Mouse (Mus musculus): ENCODE measurements around the gene Gfral. TPM values are rescaled to one million over a fixed set of nuclear protein-coding genes. Genes with fewer than 3 reads are reported as not detected.

Gfral gene
- polyA plus RNA-seq, 1 experiment from 2014 or later = not detected

- ATAC-seq (replicated peaks; ENCODE audit: insufficient number of reproducible peaks, insufficient read depth, low FRiP score, low read depth) = no peak
- 71% methylated on average over 4 of the region's 4 CpGs for WGBS
- no peak overlapping the region for H3K27ac ChIP-seq
- H3K9ac ChIP-seq = no peak overlapping the region
- no peaks in the 10 kb centered on the region for H3K36me3 ChIP-seq
- H3K4me3 ChIP-seq = no peak overlapping the region
- no peaks in the 10 kb centered on the region for H3K4me1 ChIP-seq (replicated peaks)
- no peak overlapping the region for H3K4me2 ChIP-seq
- no peaks in the 10 kb centered on the region for H3K27me3 ChIP-seq
- no peaks in the 10 kb centered on the region for H3K9me3 ChIP-seq (replicated peaks)
Measured at GRCm38 (mm10) chr9:76217178-76217975, 3.9 kb upstream of the Gfral start.

GRCm38 (mm10) chr9:76214678-76215077, 1.2 kb upstream of the Gfral start:
- H3K4me2 ChIP-seq = no peak overlapping the region
- H3K4me3 ChIP-seq = no peak overlapping the region
- H3K27me3 ChIP-seq = no peaks in the 10 kb centered on the region
- no peak overlapping the region for H3K9ac ChIP-seq
- H3K27ac ChIP-seq = no peak overlapping the region
- no peak for ATAC-seq (replicated peaks; ENCODE audit: insufficient number of reproducible peaks, insufficient read depth, low FRiP score, low read depth)
- no peaks in the 10 kb centered on the region for H3K36me3 ChIP-seq
- WGBS = 67% methylated on average over 4 of the region's 4 CpGs
- H3K4me1 ChIP-seq (replicated peaks) = no peaks in the 10 kb centered on the region
- no peaks in the 10 kb centered on the region for H3K9me3 ChIP-seq (replicated peaks)

- H3K27me3 ChIP-seq = no peaks in the 10 kb centered on the region
- no peak for ATAC-seq (replicated peaks; ENCODE audit: insufficient number of reproducible peaks, insufficient read depth, low FRiP score, low read depth)
Measured at GRCm38 (mm10) chr9:76196917-76197316, 16.5 kb downstream of the Gfral start.

GRCm38 (mm10) chr9:76179221-76179620, 34.2 kb downstream of the Gfral start:
- Histone ChIP-seq H3K4me2 (no peak overlapping the region), H3K4me3 (no peak overlapping the region)
- no peak for ATAC-seq (replicated peaks; ENCODE audit: insufficient number of reproducible peaks, insufficient read depth, low FRiP score, low read depth)

More at GRCm38 (mm10) chr9:76196917-76197316, 16.5 kb downstream of the Gfral start:
- H3K9me3 ChIP-seq (replicated peaks) = no peaks in the 10 kb centered on the region
- no peak overlapping the region for H3K4me2 ChIP-seq
- H3K36me3 ChIP-seq = no peaks in the 10 kb centered on the region
- H3K4me3 ChIP-seq = no peak overlapping the region
- no peaks in the 10 kb centered on the region for H3K4me1 ChIP-seq (replicated peaks)
- 61% methylated on average over 4 of the region's 4 CpGs for WGBS
- H3K9ac ChIP-seq = no peak overlapping the region
- H3K27ac ChIP-seq = no peak overlapping the region

GRCm38 (mm10) chr9:76172686-76173295, 40.7 kb downstream of the Gfral start:
- Histone ChIP-seq H3K27ac (no peak overlapping the region), H3K36me3 (no peaks in the 10 kb centered on the region), H3K4me1 (replicated peaks) (no peaks in the 10 kb centered on the region), H3K27me3 (no peaks in the 10 kb centered on the region), H3K9me3 (replicated peaks) (no peaks in the 10 kb centered on the region), H3K4me2 (no peak overlapping the region), H3K9ac (no peak overlapping the region), H3K4me3 (no peak overlapping the region)
- 64% methylated on average over 5 of the region's 5 CpGs for WGBS
- ATAC-seq (replicated peaks; ENCODE audit: insufficient number of reproducible peaks, insufficient read depth, low FRiP score, low read depth) = no peak

More at GRCm38 (mm10) chr9:76179221-76179620, 34.2 kb downstream of the Gfral start:
- Histone ChIP-seq H3K27me3 (no peaks in the 10 kb centered on the region), H3K9ac (no peak overlapping the region), H3K27ac (no peak overlapping the region), H3K9me3 (replicated peaks) (no peaks in the 10 kb centered on the region), H3K4me1 (replicated peaks) (no peaks in the 10 kb centered on the region), H3K36me3 (no peaks in the 10 kb centered on the region)

GRCm38 (mm10) chr9:76168355-76168754, 45.1 kb downstream of the Gfral start:
- Histone ChIP-seq H3K4me1 (replicated peaks) (no peaks in the 10 kb centered on the region), H3K9me3 (replicated peaks) (no peaks in the 10 kb centered on the region), H3K9ac (no peak overlapping the region), H3K27me3 (no peaks in the 10 kb centered on the region), H3K27ac (no peak overlapping the region), H3K4me3 (no peak overlapping the region), H3K4me2 (no peak overlapping the region), H3K36me3 (no peaks in the 10 kb centered on the region)
- 49% methylated on average over 3 of the region's 3 CpGs for WGBS
- no peak for ATAC-seq (replicated peaks; ENCODE audit: insufficient number of reproducible peaks, insufficient read depth, low FRiP score, low read depth)

- Histone ChIP-seq H3K9me3 (replicated peaks) (no peaks in the 10 kb centered on the region), H3K36me3 (no peaks in the 10 kb centered on the region), H3K4me1 (replicated peaks) (no peaks in the 10 kb centered on the region), H3K9ac (no peak overlapping the region), H3K27ac (no peak overlapping the region), H3K4me2 (no peak overlapping the region), H3K4me3 (no peak overlapping the region), H3K27me3 (no peaks in the 10 kb centered on the region)
- no peak for ATAC-seq (replicated peaks; ENCODE audit: insufficient number of reproducible peaks, insufficient read depth, low FRiP score, low read depth)
- 56% methylated on average over 8 of the region's 8 CpGs for WGBS
Measured at GRCm38 (mm10) chr9:76162446-76162845, 51.0 kb downstream of the Gfral start.

- no peaks in the 10 kb centered on the region for H3K27me3 ChIP-seq
- no peaks in the 10 kb centered on the region for H3K36me3 ChIP-seq
- no peak overlapping the region for H3K4me2 ChIP-seq
- no peaks in the 10 kb centered on the region for H3K4me1 ChIP-seq (replicated peaks)
- H3K9ac ChIP-seq = no peak overlapping the region
- 61% methylated on average over 3 of the region's 3 CpGs for WGBS
- ATAC-seq (replicated peaks; ENCODE audit: insufficient number of reproducible peaks, insufficient read depth, low FRiP score, low read depth) = no peak
- H3K9me3 ChIP-seq (replicated peaks) = no peaks in the 10 kb centered on the region
- no peak overlapping the region for H3K27ac ChIP-seq
- no peak overlapping the region for H3K4me3 ChIP-seq
Measured at GRCm38 (mm10) chr9:76145593-76145992, 67.9 kb downstream of the Gfral start.

GRCm38 (mm10) chr9:76138378-76139109, 74.9 kb downstream of the Gfral start:
- H3K36me3 ChIP-seq = no peaks in the 10 kb centered on the region
- no peak overlapping the region for H3K9ac ChIP-seq
- 74% methylated on average over 3 of the region's 3 CpGs for WGBS
- H3K9me3 ChIP-seq (replicated peaks) = no peaks in the 10 kb centered on the region
- no peak overlapping the region for H3K4me3 ChIP-seq
- no peak overlapping the region for H3K27ac ChIP-seq
- no peak for ATAC-seq (replicated peaks; ENCODE audit: insufficient number of reproducible peaks, insufficient read depth, low FRiP score, low read depth)
- H3K27me3 ChIP-seq = no peaks in the 10 kb centered on the region
- no peak overlapping the region for H3K4me2 ChIP-seq
- peaks cover 8% of the 10 kb centered on the region; the same call in 1 of the 2 replicates for H3K4me1 ChIP-seq (replicated peaks)

GRCm38 (mm10) chr9:76134042-76134441, 79.4 kb downstream of the Gfral start:
- H3K4me2 ChIP-seq = no peak overlapping the region
- H3K9me3 ChIP-seq (replicated peaks) = no peaks in the 10 kb centered on the region
- H3K4me3 ChIP-seq = no peak overlapping the region
- no peak overlapping the region for H3K9ac ChIP-seq
- ATAC-seq (replicated peaks; ENCODE audit: insufficient number of reproducible peaks, insufficient read depth, low FRiP score, low read depth) = no peak
- WGBS = 81% methylated on average over 6 of the region's 6 CpGs
- H3K36me3 ChIP-seq = no peaks in the 10 kb centered on the region
- H3K4me1 ChIP-seq (replicated peaks) = peaks cover 8% of the 10 kb centered on the region; the same call in 1 of the 2 replicates
- H3K27ac ChIP-seq = no peak overlapping the region
- no peaks in the 10 kb centered on the region for H3K27me3 ChIP-seq

- H3K36me3 ChIP-seq = no peaks in the 10 kb centered on the region
- WGBS = 71% methylated on average over 1 of the region's 1 CpGs
- no peak overlapping the region for H3K4me2 ChIP-seq
- no peaks in the 10 kb centered on the region for H3K4me1 ChIP-seq (replicated peaks)
- no peak for ATAC-seq (replicated peaks; ENCODE audit: insufficient number of reproducible peaks, insufficient read depth, low FRiP score, low read depth)
- H3K9ac ChIP-seq = no peak overlapping the region
- no peaks in the 10 kb centered on the region for H3K27me3 ChIP-seq
- no peak overlapping the region for H3K27ac ChIP-seq
- H3K9me3 ChIP-seq (replicated peaks) = no peaks in the 10 kb centered on the region
- H3K4me3 ChIP-seq = no peak overlapping the region
Measured at GRCm38 (mm10) chr9:76129353-76129752, 84.1 kb downstream of the Gfral start.
